Mouse (Mus musculus) liver, embryonic 14.5 days (tissue): ENCODE measurements around the gene B630019K06Rik. TPM values are rescaled to one million over a fixed set of nuclear protein-coding genes. Genes with fewer than 3 reads are reported as not detected.

Experiments used
- ATAC-seq: fragments of 200-750 bp; cut with Nextera tagmentation; 2 replicates; pipeline ENCODE4 v1.8.0; 2017; ENCODE audit warnings: moderate number of reproducible peaks, mild to moderate bottlenecking, moderate library complexity; ENCODE audit not compliant: insufficient read depth
- DNase-seq, 3 experiments: peaks; one replicate each; pipeline ENCODE4 v3.0.0-alpha.2; 2012 to 2013; ENCODE audit warnings: low read depth in 3 of 3, low spot score in 3 of 3
- H3K27ac ChIP-seq: fragments of 300-500 bp; sonication (generic); 2 replicates; pipeline ENCODE4 v1.5.1; 2014; ENCODE audit warnings: moderate library complexity, mild to moderate bottlenecking, control low read depth, inconsistent platforms
- H3K27me3 ChIP-seq: fragments of 300-500 bp; sonication (generic); 2 replicates; pipeline ENCODE4 v1.6.1; 2014; ENCODE audit warnings: mild to moderate bottlenecking, low read length, moderate library complexity; ENCODE audit not compliant: control insufficient read depth, insufficient read depth
- H3K36me3 ChIP-seq: fragments of 300-500 bp; sonication (generic); replicated peaks from 2 replicates; pipeline ENCODE4 v1.6.1; 2014; ENCODE audit warnings: low read depth; ENCODE audit not compliant: control insufficient read depth, insufficient read depth
- H3K4me1 ChIP-seq, 2 experiments: fragments of 200-500 bp in 1 of 2; fragments of 300-500 bp in 1 of 2; sonication (generic) in 1 of 2; replicated peaks; 2 replicates each; pipeline ENCODE4 v1.6.1; 2012 to 2014; ENCODE audit warnings: antibody characterized with exemption in 1 of 2, inconsistent platforms in 1 of 2, low read length in 1 of 2; ENCODE audit not compliant: control insufficient read depth in 2 of 2, insufficient read depth in 2 of 2
- H3K4me2 ChIP-seq: fragments of 300-500 bp; sonication (generic); 2 replicates; pipeline ENCODE4 v1.6.1; 2014; ENCODE audit warnings: low read depth, mild to moderate bottlenecking, control low read depth, moderate library complexity
- H3K4me3 ChIP-seq, 2 experiments: fragments of 200-500 bp in 1 of 2; fragments of 300-500 bp in 1 of 2; sonication (generic) in 1 of 2; 2 replicates each; pipeline ENCODE4 v1.5.1; 2012 to 2014; ENCODE audit warnings: low read depth in 2 of 2, low read length in 2 of 2, mild to moderate bottlenecking in 2 of 2, control low read depth in 1 of 2, inconsistent platforms in 1 of 2, moderate library complexity in 1 of 2; ENCODE audit not compliant: insufficient read depth in 1 of 2
- H3K9ac ChIP-seq: fragments of 300-500 bp; sonication (generic); replicated peaks from 2 replicates; pipeline ENCODE4 v1.6.1; 2014; ENCODE audit warnings: mild to moderate bottlenecking, control low read depth, moderate library complexity
- H3K9me3 ChIP-seq: fragments of 300-500 bp; sonication (generic); 2 replicates; pipeline ENCODE4 v1.6.1; 2016; ENCODE audit warnings: low read length, mixed read lengths; ENCODE audit not compliant: control insufficient read depth
- CTCF ChIP-seq: IDR thresholded peaks from 2 replicates; pipeline ENCODE4 v1.5.1; 2016; ENCODE audit warnings: antibody characterized with exemption, low read depth, control low read depth
- EP300 ChIP-seq: IDR thresholded peaks from 2 replicates; pipeline ENCODE4 v1.6.1; 2016; ENCODE audit warnings: antibody characterized with exemption, low read depth
- WGBS: fragments of 180-500 bp; shearing (Covaris S2); extraction: QIAGEN DNeasy Blood & Tissue Kit; methylation state at CpG from one replicate; pipeline ENCODE4 v1.1.7; 2014; ENCODE audit not compliant: insufficient replicate concordance; 5-methylcytosine and 5-hydroxymethylcytosine counted together
- polyA plus RNA-seq, 2 experiments: library from polyadenylated mRNA; depleted of rRNA in 1 of 2; stranded (reverse) in 1 of 2; unstranded in 1 of 2; fragments of >200 nt; fragmentation: Nextera tagmentation in 1 of 2; extraction: Ambion mirVana in 1 of 2; gene quantifications; 2 replicates each; pipeline versions ENCODE4 v1.2.1 to v1.2.3; 2012 to 2014

B630019K06Rik gene
- polyA plus RNA-seq, 2 experiments: 0.11 to 0.13 TPM

DNA sequence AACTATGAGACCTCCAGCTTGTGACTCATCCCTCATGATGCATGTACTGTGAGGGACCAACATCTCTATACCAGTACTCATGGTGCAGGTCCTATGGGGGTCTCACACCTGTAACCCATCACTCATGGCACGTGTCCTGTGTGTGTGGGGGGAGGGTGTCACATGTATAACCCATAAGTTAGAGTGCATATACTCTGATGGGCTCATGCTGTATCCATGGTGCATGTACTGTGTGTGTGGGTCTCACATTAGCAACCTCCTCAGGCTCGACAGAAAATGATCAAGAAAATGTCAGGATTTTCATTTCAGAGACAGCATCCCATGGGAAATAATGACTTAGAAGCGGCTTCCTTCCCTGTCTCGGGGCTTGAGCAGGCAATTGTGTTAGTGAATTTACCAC lies 28.9 kb downstream of the B630019K06Rik start:
- H3K4me1 ChIP-seq: no peaks in the 10 kb centered on the region
- H3K4me3 ChIP-seq: no peak overlapping the region
- H3K9ac ChIP-seq: no peak overlapping the region
- DNase-seq: no peak
- ATAC-seq: no peak
- no peak for TF ChIP-seq EP300
- TF ChIP-seq CTCF: no peak
- H3K27me3 ChIP-seq: no peaks in the 10 kb centered on the region
- H3K27ac ChIP-seq: no peak overlapping the region
- H3K4me2 ChIP-seq: no peak overlapping the region
- H3K9me3 ChIP-seq: no peaks in the 10 kb centered on the region
- WGBS: 41% methylated on average over 4 of the region's 4 CpGs
- H3K36me3 ChIP-seq: no peaks in the 10 kb centered on the region

DNA sequence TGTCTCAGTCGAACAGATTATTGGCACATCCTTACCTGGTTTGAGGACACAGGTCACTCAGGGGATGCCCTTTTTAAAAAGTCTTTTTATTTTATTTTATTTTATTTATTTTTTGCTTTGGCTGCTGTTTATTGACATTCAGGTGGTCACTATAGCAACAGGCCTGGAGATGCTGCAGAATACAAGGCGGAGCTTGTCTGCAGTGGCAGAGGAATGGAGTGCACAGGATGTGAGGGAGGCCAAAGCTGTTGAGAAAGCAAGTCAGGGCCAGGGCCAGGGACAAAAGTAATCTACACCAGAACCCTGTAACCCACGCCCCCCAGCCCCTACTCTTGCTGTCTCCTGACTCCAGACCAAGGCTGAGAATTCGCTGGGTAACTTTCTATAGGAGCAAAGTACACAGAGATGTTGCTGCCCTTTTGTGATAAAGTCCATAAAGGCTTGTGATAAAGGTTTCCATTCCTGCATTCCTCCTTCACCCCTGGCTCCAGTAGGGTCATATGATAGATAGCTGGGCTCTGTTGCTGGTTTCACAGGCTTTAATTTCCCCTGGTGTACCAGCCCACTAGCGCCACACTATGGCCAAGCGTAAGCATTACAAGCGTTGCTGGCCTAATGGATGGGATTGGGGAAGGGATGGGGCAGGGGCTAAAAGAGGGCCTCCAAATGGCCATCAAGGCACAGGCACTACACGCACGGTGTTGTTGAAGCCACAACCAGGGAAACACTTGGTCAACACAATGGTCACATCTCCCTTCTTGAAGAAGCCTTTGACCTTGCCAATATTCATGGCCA lies 29.8 kb downstream of the B630019K06Rik start:
- DNase-seq: no peak
- no peak for ATAC-seq
- Histone ChIP-seq H3K27ac (no peak overlapping the region), H3K36me3 (no peaks in the 10 kb centered on the region), H3K4me3 (no peak overlapping the region), H3K4me1 (no peaks in the 10 kb centered on the region), H3K27me3 (no peaks in the 10 kb centered on the region), H3K9me3 (no peaks in the 10 kb centered on the region), H3K4me2 (no peak overlapping the region), H3K9ac (no peak overlapping the region)
- WGBS: 33% methylated on average over 9 of the region's 9 CpGs
- TF ChIP-seq EP300: no peak

DNA sequence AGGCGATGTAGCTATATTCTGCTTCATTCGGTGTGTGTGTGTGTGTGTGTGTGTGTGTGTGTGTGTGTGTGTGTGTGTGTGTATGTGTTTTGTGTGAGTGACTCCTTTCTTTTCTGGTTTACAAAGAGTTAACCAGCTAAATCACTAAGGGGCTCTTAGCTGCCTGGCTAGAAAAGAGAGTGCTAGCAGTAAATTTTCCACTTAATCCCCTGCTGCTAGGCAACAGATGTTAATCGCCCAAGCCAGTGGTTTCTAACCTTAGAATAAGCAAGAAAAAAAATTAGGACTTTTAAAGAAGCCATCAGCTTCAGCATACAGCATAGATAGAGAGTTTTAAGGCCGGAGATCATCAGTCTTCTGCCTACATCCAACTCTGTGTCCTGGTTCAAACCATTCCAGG lies 35.1 kb downstream of the B630019K06Rik start:
- Histone ChIP-seq H3K27me3 (no peaks in the 10 kb centered on the region), H3K36me3 (no peaks in the 10 kb centered on the region), H3K4me1 (no peaks in the 10 kb centered on the region), H3K27ac (no peak overlapping the region), H3K4me3 (no peak overlapping the region), H3K9me3 (no peaks in the 10 kb centered on the region), H3K4me2 (no peak overlapping the region), H3K9ac (no peak overlapping the region)
- DNase-seq (no peak), ATAC-seq (no peak)
- 33% methylated on average over 4 of the region's 4 CpGs for WGBS
- TF ChIP-seq CTCF (no peak), EP300 (no peak)

DNA sequence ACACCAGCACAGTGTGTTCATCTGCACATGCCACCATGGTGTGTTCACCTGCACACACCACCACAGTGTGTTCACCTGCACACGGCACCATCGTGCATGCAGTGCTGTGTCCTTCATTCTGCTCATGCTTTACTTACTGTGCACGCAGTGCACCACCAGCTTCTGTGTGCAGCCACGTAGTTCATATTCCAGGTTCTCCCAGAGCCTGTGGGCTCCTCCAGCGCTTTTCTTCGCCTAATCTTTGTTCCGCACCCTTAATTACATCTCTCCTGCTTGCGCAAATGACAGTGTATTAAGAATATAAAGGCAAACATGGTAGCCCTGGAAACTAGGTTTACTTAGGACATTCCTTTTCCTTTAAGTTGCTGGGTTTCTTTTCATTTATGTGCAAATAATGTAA lies 51.9 kb downstream of the B630019K06Rik start:
- Histone ChIP-seq H3K4me3 (no peak overlapping the region), H3K9me3 (no peaks in the 10 kb centered on the region)
- ATAC-seq: no peak

More for the DNA sequence above, 51.9 kb downstream of the B630019K06Rik start:
- H3K27ac ChIP-seq: no peak overlapping the region
- WGBS: 67% methylated on average over 8 of the region's 8 CpGs
- no peak overlapping the region for H3K9ac ChIP-seq
- no peak overlapping the region for H3K4me2 ChIP-seq
- TF ChIP-seq EP300: no peak
- no peak for TF ChIP-seq CTCF
- H3K27me3 ChIP-seq: no peaks in the 10 kb centered on the region
- no peaks in the 10 kb centered on the region for H3K4me1 ChIP-seq
- DNase-seq: no peak
- H3K36me3 ChIP-seq: no peaks in the 10 kb centered on the region

Other genes with a start within 250 kb of the B630019K06Rik start
- gene Ssxb8, start 201.5 kb upstream of the B630019K06Rik start, polyA plus RNA-seq (2012; rRNA removed): not detected in 2 replicates
- not detected in 2 replicates for gene Ssxb8, start 201.5 kb upstream of the B630019K06Rik start, polyA plus RNA-seq (2014; fragmentation: Nextera tagmentation; extraction: Ambion mirVana)
- not detected in 2 replicates for gene Ssx9, start 143.9 kb upstream of the B630019K06Rik start, polyA plus RNA-seq (2012; rRNA removed)
- gene Ssx9, start 143.9 kb upstream of the B630019K06Rik start, polyA plus RNA-seq (2014; fragmentation: Nextera tagmentation; extraction: Ambion mirVana): not detected in 2 replicates
- not detected in 2 replicates for gene Ssxb5, start 88.7 kb upstream of the B630019K06Rik start, polyA plus RNA-seq (2012; rRNA removed)
- not detected in 2 replicates for gene Ssxb5, start 88.7 kb upstream of the B630019K06Rik start, polyA plus RNA-seq (2014; fragmentation: Nextera tagmentation; extraction: Ambion mirVana)
- gene Gm6592, start 48.4 kb upstream of the B630019K06Rik start, polyA plus RNA-seq (2012; rRNA removed): not detected in 2 replicates
- not detected in 2 replicates for gene Gm6592, start 48.4 kb upstream of the B630019K06Rik start, polyA plus RNA-seq (2014; fragmentation: Nextera tagmentation; extraction: Ambion mirVana)
- gene Gm5751, start 18.1 kb upstream of the B630019K06Rik start, polyA plus RNA-seq (2012; rRNA removed): not detected in 2 replicates
- gene Gm5751, start 18.1 kb upstream of the B630019K06Rik start, polyA plus RNA-seq (2014; fragmentation: Nextera tagmentation; extraction: Ambion mirVana): not detected in 2 replicates
- not detected in 2 replicates for gene Fthl17b, start 70.6 kb downstream of the B630019K06Rik start, polyA plus RNA-seq (2012; rRNA removed)
- gene Fthl17b, start 70.6 kb downstream of the B630019K06Rik start, polyA plus RNA-seq (2014; fragmentation: Nextera tagmentation; extraction: Ambion mirVana): not detected in 2 replicates
- not detected in 2 replicates for gene Fthl17c, start 84.2 kb downstream of the B630019K06Rik start, polyA plus RNA-seq (2012; rRNA removed)
- gene Fthl17c, start 84.2 kb downstream of the B630019K06Rik start, polyA plus RNA-seq (2014; fragmentation: Nextera tagmentation; extraction: Ambion mirVana): not detected in 2 replicates
- not detected in 2 replicates for gene Fthl17d, start 94.4 kb downstream of the B630019K06Rik start, polyA plus RNA-seq (2012; rRNA removed)
- gene Fthl17d, start 94.4 kb downstream of the B630019K06Rik start, polyA plus RNA-seq (2014; fragmentation: Nextera tagmentation; extraction: Ambion mirVana): not detected in 2 replicates
- gene Fthl17e, start 141.1 kb downstream of the B630019K06Rik start, polyA plus RNA-seq (2012; rRNA removed): not detected in 2 replicates
- gene Fthl17e, start 141.1 kb downstream of the B630019K06Rik start, polyA plus RNA-seq (2014; fragmentation: Nextera tagmentation; extraction: Ambion mirVana): not detected in 2 replicates
- gene Fthl17f, start 170.6 kb downstream of the B630019K06Rik start, polyA plus RNA-seq (2012; rRNA removed): not detected in 2 replicates
- gene Fthl17f, start 170.6 kb downstream of the B630019K06Rik start, polyA plus RNA-seq (2014; fragmentation: Nextera tagmentation; extraction: Ambion mirVana): not detected in 2 replicates
- not detected in 2 replicates for gene 4930402K13Rik, start 212.2 kb downstream of the B630019K06Rik start, polyA plus RNA-seq (2012; rRNA removed)
- not detected in 2 replicates for gene 4930402K13Rik, start 212.2 kb downstream of the B630019K06Rik start, polyA plus RNA-seq (2014; fragmentation: Nextera tagmentation; extraction: Ambion mirVana)